Mouse (Mus musculus) heart, postnatal 4 days (tissue): ENCODE measurements at regions not wholly inside any gene's neighbourhood (a gene's known extent, or its start where the extent isn't known, plus 50 kb on each side); places are given as distances from the start of the nearest gene placed in this dataset.
"Not testable (repeated sequence)": the region's sequence is repeated elsewhere in the genome, so short reads cannot be mapped to it uniquely, and the experiment has no call there.

Experiments
- DNase-seq: peaks from one replicate; pipeline ENCODE4 v3.0.0; 2021

GRCm38 (mm10) chr8:102223097-102223496, 562.3 kb downstream of the Cdh11 start:
- DNase-seq = no peak

- DNase-seq = no peak
These were observed 579.8 kb downstream of the Cdh11 start for GRCm38 (mm10) chr8:102205633-102206032.

DNA sequence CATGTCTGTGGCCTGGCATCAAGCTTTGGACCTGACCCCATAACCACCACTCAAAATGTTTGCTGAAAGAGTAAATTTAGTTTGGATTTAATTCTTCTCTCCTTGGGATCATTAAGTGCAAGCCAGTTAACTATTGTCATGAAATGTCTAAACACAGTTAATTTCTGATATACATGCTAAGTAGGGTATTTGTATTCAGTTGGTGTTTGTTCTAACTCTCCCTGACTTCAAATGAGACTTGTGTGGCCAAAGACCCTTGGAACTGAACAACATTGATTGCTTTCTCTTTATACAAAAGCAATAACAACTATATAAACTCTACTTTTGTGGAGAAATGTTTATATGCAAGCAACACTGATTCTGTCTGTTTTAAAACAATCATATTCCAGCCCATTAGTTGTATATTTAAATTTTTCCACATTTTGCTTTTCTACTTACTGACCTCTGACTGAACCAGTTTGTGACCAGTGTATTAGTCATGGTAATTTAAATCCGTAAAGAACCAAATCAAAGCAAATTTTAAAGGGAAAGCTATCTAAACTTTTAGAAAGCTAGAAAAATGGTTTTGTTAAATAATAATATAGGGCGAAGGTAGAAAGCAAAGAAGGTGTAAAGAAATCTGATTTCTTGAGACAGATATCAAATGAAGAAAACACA, 625.8 kb downstream of the Cdh11 start:
- DNase-seq = no peak

DNA sequence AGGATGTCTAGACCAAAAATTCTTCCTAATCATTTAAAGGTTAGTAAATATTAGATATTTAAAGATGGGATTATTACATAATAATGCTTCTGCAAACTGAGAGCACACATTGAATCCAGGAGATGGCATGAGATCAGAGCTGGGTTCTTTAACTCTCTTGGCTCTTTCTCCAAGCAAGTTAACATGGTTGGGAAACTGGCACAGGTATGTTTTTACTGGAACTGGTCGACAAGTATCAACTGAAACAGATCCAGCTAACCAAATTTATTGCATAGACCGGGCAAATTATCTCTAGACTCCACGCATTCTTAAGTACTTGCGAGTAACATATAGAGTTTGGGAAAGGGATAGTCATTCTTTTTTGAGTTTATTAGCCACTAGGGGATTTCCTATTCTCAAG, 666.8 kb downstream of the Cdh11 start:
- no peak for DNase-seq

DNA sequence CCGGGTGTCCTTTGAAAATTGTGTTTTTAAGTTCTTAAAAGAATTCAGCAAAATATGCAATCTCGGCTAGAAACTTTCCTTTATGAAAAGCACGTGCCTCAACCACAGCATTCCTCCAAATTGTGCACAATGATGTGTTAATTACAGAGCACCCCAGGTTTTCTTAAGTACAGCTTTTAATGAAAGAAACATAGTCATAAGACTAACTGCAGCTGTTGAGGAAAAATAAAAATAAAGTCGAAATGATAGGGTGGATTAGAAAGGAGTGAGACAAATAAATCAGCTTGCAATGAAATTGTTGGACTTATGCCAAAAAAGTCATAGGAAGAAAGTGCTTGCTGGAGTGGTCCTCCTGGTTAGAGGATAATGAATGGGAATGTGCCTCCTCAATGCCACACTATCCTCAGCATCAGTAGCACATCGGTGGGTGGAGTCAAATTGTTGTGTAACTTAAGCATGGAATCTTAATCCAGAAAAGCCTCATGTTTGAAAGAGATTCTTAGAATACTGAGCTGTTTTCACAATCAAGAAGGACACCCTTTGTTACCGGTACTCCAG, 668.5 kb downstream of the Cdh11 start:
- no peak for DNase-seq

DNA sequence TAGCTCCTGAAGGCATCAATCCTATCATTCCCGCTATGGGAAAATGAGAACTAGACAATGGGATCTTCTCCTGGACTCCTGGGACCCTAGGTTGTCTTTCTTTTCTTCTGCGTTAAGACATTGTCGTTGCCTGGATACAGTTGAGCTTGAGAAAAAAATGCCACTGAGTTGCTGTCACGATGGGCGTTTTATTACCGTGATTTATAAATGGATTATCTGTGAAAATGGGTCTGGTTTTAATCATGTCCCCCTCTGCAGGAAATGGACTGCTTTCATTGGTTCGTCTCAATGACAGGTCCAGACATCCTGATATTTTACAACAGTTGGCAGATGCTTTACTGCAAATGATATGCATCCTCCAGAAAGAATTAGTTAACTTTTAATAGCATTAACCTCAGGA, 681.7 kb downstream of the Cdh11 start:
- DNase-seq = no peak

- no peak for DNase-seq
These were observed 688.7 kb downstream of the Cdh11 start for GRCm38 (mm10) chr8:102096726-102097125.

DNA sequence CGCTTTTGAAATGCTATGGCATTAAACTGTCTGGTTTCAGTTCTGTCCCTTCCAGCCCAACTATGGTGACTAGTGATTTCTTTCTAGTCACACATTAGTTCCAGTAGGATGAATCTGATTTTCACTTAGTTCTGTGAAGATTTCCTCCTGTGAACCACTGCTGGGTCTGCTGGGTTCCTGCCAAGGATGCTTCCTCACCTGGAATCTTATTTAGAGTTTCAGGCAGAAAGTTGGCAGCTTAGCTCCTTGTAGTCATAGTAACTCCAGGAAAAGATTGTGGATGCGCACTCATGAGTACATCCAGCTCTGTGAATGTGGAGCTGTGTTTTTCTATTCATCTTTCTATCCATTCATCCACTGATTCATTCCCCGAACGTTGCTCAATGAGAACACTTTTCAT, 699.5 kb downstream of the Cdh11 start:
- no peak for DNase-seq

GRCm38 (mm10) chr8:102075611-102076010, 709.8 kb downstream of the Cdh11 start:
- DNase-seq = no peak

DNA sequence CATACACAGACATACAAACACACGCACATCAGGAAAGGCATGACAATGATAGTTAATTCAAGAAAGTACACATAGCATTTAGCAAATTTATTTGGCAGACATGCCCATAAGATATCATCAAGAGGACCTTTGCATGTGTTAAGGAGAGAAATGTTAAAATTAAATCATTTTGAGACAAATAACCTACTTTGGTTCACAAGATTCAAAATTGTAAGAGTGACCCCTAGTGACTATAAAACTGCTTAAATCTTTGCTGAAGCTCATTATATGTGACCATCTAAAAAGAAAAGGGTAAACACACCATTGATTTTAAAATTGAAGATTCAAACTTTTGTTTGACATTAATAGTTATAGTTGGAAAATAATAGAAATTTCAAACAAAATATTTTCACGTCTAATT, 721.3 kb downstream of the Cdh11 start:
- no peak for DNase-seq

DNA sequence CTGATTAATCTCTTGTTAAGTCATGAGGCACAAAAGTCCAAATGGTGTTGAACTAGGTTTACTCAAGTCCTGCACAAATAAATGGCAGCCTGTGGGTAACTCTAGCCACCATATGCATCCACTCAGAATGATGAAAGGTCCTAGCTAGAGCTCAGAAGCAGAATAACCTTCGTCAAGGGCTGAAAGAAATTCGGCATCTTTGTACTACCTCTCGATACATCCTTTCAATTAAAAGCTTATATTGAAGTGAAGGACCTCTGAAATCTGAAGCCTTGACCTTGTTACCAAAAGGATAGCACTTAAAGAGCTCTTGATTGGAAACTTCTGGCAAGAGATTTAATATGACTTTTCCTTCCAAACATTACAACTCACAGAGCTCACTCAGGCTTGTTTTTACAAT, 732.0 kb downstream of the Cdh11 start:
- no peak for DNase-seq

- no peak for DNase-seq
These were observed 758.2 kb downstream of the Cdh11 start for GRCm38 (mm10) chr8:102026956-102027927.

GRCm38 (mm10) chr8:102024472-102024871, 761.0 kb downstream of the Cdh11 start:
- no peak for DNase-seq

DNA sequence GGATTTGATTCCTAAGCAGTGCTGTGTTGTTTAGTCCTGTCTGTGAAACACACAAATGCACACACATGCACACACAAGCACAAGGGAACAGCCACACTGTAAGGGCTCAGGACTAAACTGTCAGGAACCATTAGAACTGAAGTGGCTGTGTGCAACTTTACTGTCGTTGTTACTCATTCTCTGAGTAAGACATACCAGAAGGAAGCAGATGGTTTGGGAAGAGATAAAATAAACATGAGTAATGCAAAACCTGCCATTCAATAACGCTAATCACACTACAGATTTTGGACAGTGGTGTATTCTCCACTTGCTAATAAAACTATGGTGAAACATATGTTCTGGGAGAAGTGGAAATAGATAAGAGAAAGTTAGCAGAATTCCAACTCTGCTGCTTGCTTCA, 767.7 kb downstream of the Cdh11 start:
- DNase-seq = no peak

DNA sequence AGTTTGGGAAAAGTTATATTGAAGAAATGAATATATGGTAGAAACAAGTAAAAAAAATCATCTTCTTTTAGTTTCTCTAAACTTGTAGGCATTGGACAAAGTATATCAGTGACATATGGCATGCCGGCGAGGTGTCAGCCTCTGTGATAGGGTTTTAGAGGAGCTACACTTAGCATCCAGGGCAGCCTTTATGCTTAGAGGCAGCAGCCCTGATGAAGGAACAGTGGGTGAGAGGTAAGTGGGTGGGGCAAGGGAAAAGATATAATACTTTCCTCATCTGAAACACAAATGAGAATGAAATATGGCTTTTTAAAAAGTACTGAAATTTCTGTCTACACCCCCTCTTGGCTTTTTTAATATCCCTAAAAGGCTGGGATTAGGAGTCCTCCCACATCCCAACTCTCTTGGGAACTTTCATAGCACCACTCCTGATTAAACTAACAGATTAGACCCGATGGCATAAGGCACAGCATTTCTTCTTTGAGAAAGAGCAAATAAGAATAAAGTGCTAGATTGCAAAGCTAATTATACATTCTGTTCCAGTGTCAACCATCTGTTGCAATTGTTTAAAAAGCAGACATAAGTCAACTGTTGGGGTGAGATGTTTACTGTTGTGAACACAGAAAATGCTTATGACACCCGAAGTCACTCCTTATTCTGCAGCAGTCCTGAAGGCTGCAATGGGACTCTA, 785.0 kb downstream of the Cdh11 start:
- DNase-seq = no peak

DNA sequence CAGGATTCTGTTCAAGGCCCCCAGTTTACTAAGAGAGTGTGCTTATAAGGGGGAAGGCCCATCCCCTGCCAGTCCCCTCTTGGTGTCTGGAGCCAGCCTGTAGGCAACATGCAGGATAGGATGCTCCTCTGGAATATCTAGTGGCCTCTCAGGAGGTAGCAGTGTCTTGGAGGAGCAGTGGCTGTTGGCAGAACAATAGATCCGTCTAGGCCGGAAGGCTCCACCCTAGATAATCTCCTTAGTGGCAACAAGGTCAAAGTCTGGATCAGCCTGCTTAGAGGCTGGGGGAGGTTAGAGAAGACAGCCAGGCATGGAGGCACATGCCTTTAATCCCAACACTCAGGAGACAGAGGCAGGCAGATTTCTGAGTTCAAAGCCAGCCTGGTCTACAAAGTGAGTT, 788.7 kb downstream of the Cdh11 start:
- DNase-seq = not testable (repeated sequence)

- no peak for DNase-seq
These were observed 828.6 kb downstream of the Cdh11 start for GRCm38 (mm10) chr8:101956832-101957231.

DNA sequence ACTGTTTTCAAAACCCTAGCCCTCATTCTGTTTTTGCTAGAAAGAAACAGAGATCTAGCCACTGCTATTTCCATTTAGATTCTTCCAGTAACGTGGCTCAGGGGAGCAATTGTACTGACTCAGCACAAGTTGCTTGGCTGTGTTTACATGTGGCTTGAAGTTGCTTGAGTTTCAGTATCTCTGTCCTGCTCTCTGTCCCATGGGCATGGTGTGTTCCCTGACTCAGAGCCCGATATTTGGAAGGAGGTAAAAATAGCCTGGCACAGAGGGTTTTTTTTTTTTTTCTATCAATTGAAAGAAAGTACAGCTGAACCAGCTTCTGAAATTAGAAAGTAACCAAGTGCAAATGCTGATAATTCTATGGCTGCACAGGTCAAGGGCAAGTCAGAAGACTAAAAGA, 834.8 kb downstream of the Cdh11 start:
- peak; percentile 13 for DNase-seq

- DNase-seq = no peak
These were observed 847.6 kb downstream of the Cdh11 start for GRCm38 (mm10) chr8:101937859-101938258.

- no peak for DNase-seq
These were observed 871.8 kb downstream of the Cdh11 start for GRCm38 (mm10) chr8:101913665-101914064.
